Mouse (Mus musculus): Measurements from ENCODE around the gene Fsd1l.

DNA sequence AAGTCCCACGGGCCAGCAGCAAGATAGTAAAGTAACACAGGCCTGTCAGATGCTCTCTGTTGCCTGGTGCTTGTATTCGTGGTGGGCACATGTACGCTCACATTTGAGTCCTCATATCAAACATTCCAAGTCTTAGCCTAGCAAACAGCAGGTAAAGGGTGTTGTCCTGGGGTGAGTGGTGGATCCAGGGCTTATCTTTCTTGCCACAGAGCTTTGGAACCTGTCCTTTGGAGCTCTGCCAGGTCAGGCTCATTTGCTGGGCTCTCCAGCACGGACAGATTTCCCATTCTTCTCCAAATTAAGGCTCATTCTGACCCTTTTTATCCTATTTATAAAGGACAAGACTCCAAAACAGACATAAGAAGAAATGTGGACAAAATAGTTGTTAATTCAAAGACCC, 41.1 kb upstream of the Fsd1l start:
- TF ChIP-seq CTCF (IDR thresholded peaks at IDR 0.05; ENCODE audit: extremely low read depth, insufficient read length, insufficient replicate concordance, low read depth, low read length) = no peak
- no peak for TF ChIP-seq POLR2A (IDR thresholded peaks at IDR 0.05; ENCODE audit: low read depth, low read length)

Measured in small intestine, adult 2 months (tissue).